Comparison of ENCODE assay signal across 23 mouse cellular contexts in the genomic region with DNA sequence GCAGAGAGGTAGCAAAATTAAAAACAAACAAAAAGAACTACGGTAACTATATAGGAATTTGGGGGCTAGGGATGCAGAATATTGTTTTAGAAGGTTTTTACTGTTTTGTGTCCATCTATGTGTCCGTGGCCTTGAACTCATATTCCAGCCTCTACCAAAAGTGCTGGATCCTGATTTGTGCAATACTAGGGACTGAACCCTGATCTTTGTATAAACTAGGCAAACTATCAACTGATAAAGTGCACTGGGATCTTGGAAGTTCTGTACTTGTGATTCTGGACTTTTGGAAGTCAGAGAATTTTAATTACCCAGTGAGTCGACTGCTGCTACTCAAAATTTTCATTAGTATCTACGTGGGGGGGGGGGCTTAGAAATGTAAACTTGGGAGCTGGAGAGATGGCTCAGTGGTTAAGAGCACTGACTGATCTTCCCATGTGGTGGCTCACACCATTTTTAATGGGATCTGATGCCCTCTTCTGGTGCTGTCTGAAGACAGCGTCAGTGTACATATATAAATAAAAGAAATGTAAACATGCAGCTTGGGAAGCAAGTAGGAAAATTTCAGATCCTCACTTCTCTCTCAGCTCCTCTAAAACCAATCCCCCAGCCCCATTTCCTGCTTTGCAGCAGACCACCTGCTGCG. TPM values are rescaled to one million over a fixed set of nuclear protein-coding genes. Genes with fewer than 3 reads are reported as not detected.
A peak's percentile ranks its signal among the peaks of the same experiment; 100 is the strongest.
DNase-seq lines count a peak whose midpoint lies in the region; ATAC-seq and TF ChIP-seq lines count a peak whose summit lies in the region.
"Had no signal": no experiment of that assay in that cellular context is flagged by ENCODE, and none has a peak within 500 bp of the region (broad histone marks: within the 10 kb centered on the region; RNA-seq: fewer than 3 reads in every experiment).

No protein-coding gene starts in this region.

- H3K4me3 ChIP-seq in heart, embryonic 10.5 days = peak overlapping the region; percentile 23; the same call in 1 of the 2 replicates
- no peak overlapping the region for H3K4me3 ChIP-seq in liver, postnatal 0 days (ENCODE audit: low read depth, low read length)
- no peak overlapping the region for H3K4me3 ChIP-seq in liver, embryonic 11.5 days (ENCODE audit: low read depth, low read length)
- no peak overlapping the region for H3K4me3 ChIP-seq in embryonic facial prominence, embryonic 10.5 days
- H3K4me3 ChIP-seq in midbrain, postnatal 0 days (ENCODE audit: low read depth, low read length) = no peak overlapping the region
- H3K4me3 ChIP-seq in limb, embryonic 10.5 days = no peak overlapping the region
- H3K4me3 ChIP-seq: forebrain, embryonic 15.5 days; hindbrain, embryonic 15.5 days; liver, embryonic 12.5 days had no signal

- TF ChIP-seq CTCF in liver, postnatal 0 days (IDR thresholded peaks at IDR 0.05; ENCODE audit: low read depth) = peak; percentile 34
- peak; percentile 27; the same call in 1 of the 2 replicates for TF ChIP-seq CTCF in midbrain, postnatal 0 days (IDR thresholded peaks at IDR 0.05)

- peaks cover 19% of the 10 kb centered on the region for H3K4me1 ChIP-seq in heart, embryonic 10.5 days
- peaks cover 18% of the 10 kb centered on the region for H3K4me1 ChIP-seq in liver, postnatal 0 days (ENCODE audit: insufficient read depth)
- H3K4me1 ChIP-seq in liver, embryonic 11.5 days (replicated peaks; ENCODE audit: control insufficient read depth, insufficient read depth, low read length) = peaks cover 10% of the 10 kb centered on the region; the same call in 1 of the 2 replicates
- H3K4me1 ChIP-seq in embryonic facial prominence, embryonic 10.5 days = peaks cover 15% of the 10 kb centered on the region
- no peaks in the 10 kb centered on the region for H3K4me1 ChIP-seq in midbrain, postnatal 0 days (ENCODE audit: insufficient read depth, low read length)
- H3K4me1 ChIP-seq in limb, embryonic 10.5 days = peaks cover 16% of the 10 kb centered on the region
- H3K4me1 ChIP-seq: forebrain, embryonic 15.5 days; hindbrain, embryonic 15.5 days had no signal

- no peak overlapping the region for H3K4me2 ChIP-seq in liver, postnatal 0 days (ENCODE audit: low read depth, low read length)
- H3K4me2 ChIP-seq in liver, embryonic 11.5 days = no peak overlapping the region
- H3K4me2 ChIP-seq in midbrain, postnatal 0 days (ENCODE audit: low read depth, low read length, poor library complexity, severe bottlenecking) = no peak overlapping the region
- H3K4me2 ChIP-seq: forebrain, embryonic 15.5 days; hindbrain, embryonic 15.5 days; liver, embryonic 12.5 days had no signal

- 32% methylated on average over 6 of the region's 6 CpGs for WGBS in heart, embryonic 10.5 days
- 48% methylated on average over 6 of the region's 6 CpGs for whole genome bisulfite sequencing in liver, postnatal 0 days (ENCODE audit: insufficient replicate concordance)
- 42% methylated on average over 6 of the region's 6 CpGs for WGBS in liver, embryonic 11.5 days
- 45% methylated on average over 6 of the region's 6 CpGs for WGBS in embryonic facial prominence, embryonic 10.5 days
- WGBS in midbrain, postnatal 0 days = 51% methylated on average over 6 of the region's 6 CpGs
- WGBS in limb, embryonic 10.5 days = 35% methylated on average over 6 of the region's 6 CpGs

- DNase-seq in heart, embryonic 10.5 days (ENCODE audit: low spot score) = no peak
- no peak for DNase-seq in heart, adult 8-10 months (ENCODE audit: low spot score)
- DNase-seq in liver, postnatal 0 days = no peak
- DNase-seq in liver, embryonic 11.5 days (ENCODE audit: low spot score) = no peak
- DNase-seq in embryonic facial prominence, embryonic 10.5 days (ENCODE audit: low spot score) = no peak
- no peak for DNase-seq in midbrain, postnatal 0 days (ENCODE audit: low spot score)
- no peak for DNase-seq in limb, embryonic 10.5 days (ENCODE audit: low spot score)
- DNase-seq: adrenal gland, postnatal 14 days; cerebellum, adult 11-12 months; cerebellum, postnatal 25 days; heart, postnatal 10 days; kidney, adult 2 months; kidney, postnatal 4 days; thymus, adult 2 months had no signal

- TF ChIP-seq EP300 in liver, postnatal 0 days (IDR thresholded peaks at IDR 0.05; ENCODE audit: low read depth) = no peak

- no peak overlapping the region for H3K9ac ChIP-seq in liver, postnatal 0 days (replicated peaks)
- no peak overlapping the region for H3K9ac ChIP-seq in liver, embryonic 11.5 days (ENCODE audit: low read depth, low read length)
- no peak overlapping the region for H3K9ac ChIP-seq in midbrain, postnatal 0 days (replicated peaks; ENCODE audit: low read length, poor library complexity, severe bottlenecking)
- H3K9ac ChIP-seq: forebrain, embryonic 15.5 days; hindbrain, embryonic 15.5 days; liver, embryonic 12.5 days had no signal

- H3K27ac ChIP-seq in heart, embryonic 10.5 days = peak overlapping the region; percentile 74
- no peak overlapping the region for H3K27ac ChIP-seq in liver, postnatal 0 days (ENCODE audit: low read depth)
- H3K27ac ChIP-seq in liver, embryonic 11.5 days (ENCODE audit: low read depth, low read length) = no peak overlapping the region
- H3K27ac ChIP-seq in embryonic facial prominence, embryonic 10.5 days (replicated peaks) = 0 out of 2 replicates have a peak overlapping the region, but pooled peaks have one; percentile 30
- H3K27ac ChIP-seq in midbrain, postnatal 0 days (ENCODE audit: low read depth, low read length) = no peak overlapping the region
- no peak overlapping the region for H3K27ac ChIP-seq in limb, embryonic 10.5 days
- H3K27ac ChIP-seq: forebrain, embryonic 15.5 days; hindbrain, embryonic 15.5 days; liver, embryonic 12.5 days; macrophage had no signal

- ATAC-seq in liver, postnatal 0 days = no peak
- no peak for ATAC-seq in liver, embryonic 11.5 days (replicated peaks; ENCODE audit: low FRiP score)
- ATAC-seq in midbrain, postnatal 0 days (ENCODE audit: low FRiP score) = no peak
- ATAC-seq in monocyte, adult 5-6 weeks (replicated peaks; ENCODE audit: insufficient number of reproducible peaks, low FRiP score, low TSS enrichment, poor library complexity, severe bottlenecking) = no peak

- peaks cover 40% of the 10 kb centered on the region for H3K36me3 ChIP-seq in heart, embryonic 10.5 days
- H3K36me3 ChIP-seq in liver, postnatal 0 days (replicated peaks; ENCODE audit: insufficient read depth, low read length) = 0 out of 2 replicates have a peak, but pooled peaks cover 2% of the 10 kb centered on the region
- H3K36me3 ChIP-seq in liver, embryonic 11.5 days (ENCODE audit: control insufficient read depth, insufficient read depth, low read length) = peaks cover 2% of the 10 kb centered on the region; the same call in 1 of the 2 replicates
- H3K36me3 ChIP-seq in embryonic facial prominence, embryonic 10.5 days (replicated peaks) = peaks cover 55% of the 10 kb centered on the region
- H3K36me3 ChIP-seq in midbrain, postnatal 0 days (ENCODE audit: insufficient read depth, low read length) = peaks cover 4% of the 10 kb centered on the region; the same call in 1 of the 2 replicates
- peaks cover 54% of the 10 kb centered on the region for H3K36me3 ChIP-seq in limb, embryonic 10.5 days

- no peaks in the 10 kb centered on the region for H3K27me3 ChIP-seq in heart, embryonic 10.5 days (ENCODE audit: insufficient read depth, poor library complexity, severe bottlenecking)
- H3K27me3 ChIP-seq in liver, postnatal 0 days (ENCODE audit: insufficient read depth, low read length) = no peaks in the 10 kb centered on the region
- no peaks in the 10 kb centered on the region for H3K27me3 ChIP-seq in liver, embryonic 11.5 days (replicated peaks; ENCODE audit: control insufficient read depth, insufficient read depth, low read length)
- no peaks in the 10 kb centered on the region for H3K27me3 ChIP-seq in embryonic facial prominence, embryonic 10.5 days (replicated peaks; ENCODE audit: low read depth, poor library complexity, severe bottlenecking)
- no peaks in the 10 kb centered on the region for H3K27me3 ChIP-seq in midbrain, postnatal 0 days (ENCODE audit: insufficient read depth, low read length)
- H3K27me3 ChIP-seq in limb, embryonic 10.5 days (ENCODE audit: low read depth, poor library complexity, severe bottlenecking) = no peaks in the 10 kb centered on the region
- H3K27me3 ChIP-seq: forebrain, embryonic 15.5 days; hindbrain, embryonic 15.5 days; liver, embryonic 12.5 days had no signal

- H3K9me3 ChIP-seq in heart, embryonic 10.5 days = no peaks in the 10 kb centered on the region
- no peaks in the 10 kb centered on the region for H3K9me3 ChIP-seq in liver, postnatal 0 days (ENCODE audit: low read length)
- no peaks in the 10 kb centered on the region for H3K9me3 ChIP-seq in liver, embryonic 11.5 days (ENCODE audit: control insufficient read depth, low read length)
- no peaks in the 10 kb centered on the region for H3K9me3 ChIP-seq in embryonic facial prominence, embryonic 10.5 days
- H3K9me3 ChIP-seq in midbrain, postnatal 0 days (ENCODE audit: low read length) = no peaks in the 10 kb centered on the region
- no peaks in the 10 kb centered on the region for H3K9me3 ChIP-seq in limb, embryonic 10.5 days (replicated peaks)
- H3K9me3 ChIP-seq: forebrain, embryonic 15.5 days; hindbrain, embryonic 15.5 days; liver, embryonic 12.5 days had no signal

RNA-seq across cellular contexts. Expression of gene Etfbkmt, which starts 13.9 kb away (rescaled TPM):
- polyA plus RNA-seq in heart, embryonic 10.5 days (2016; fragmentation: Nextera tagmentation; extraction: Ambion mirVana) = 14.0 and 19.9 TPM in 2 replicates
- total RNA-seq in heart, adult 8-10 months (2022) = 10 to 100 TPM; 22.4 to 38.4 (median 26.6) TPM
- polyA plus RNA-seq in liver, postnatal 0 days (2015; fragmentation: Nextera tagmentation; extraction: Ambion mirVana) = 9.7 and 9.8 TPM in 2 replicates
- 14.2 and 14.9 TPM in 2 replicates for polyA plus RNA-seq in liver, embryonic 11.5 days (2014; fragmentation: Nextera tagmentation; extraction: Ambion mirVana)
- polyA plus RNA-seq in embryonic facial prominence, embryonic 10.5 days (2016; fragmentation: Nextera tagmentation; extraction: Ambion mirVana) = 13.9 and 16.1 TPM in 2 replicates
- total RNA-seq in midbrain, postnatal 0 days (2014; rRNA removed) = 4.8 and 5.3 TPM in 2 replicates
- polyA plus RNA-seq in midbrain, postnatal 0 days (2015; fragmentation: Nextera tagmentation; extraction: Ambion mirVana) = 5.7 and 6.8 TPM in 2 replicates
- polyA plus RNA-seq in limb, embryonic 10.5 days (2016; fragmentation: Nextera tagmentation; extraction: Ambion mirVana) = 14.4 and 15.8 TPM in 2 replicates
- 10.0 to 19.5 TPM (median 13.3 TPM) in 3 replicates for total RNA-seq in monocyte, adult 5-6 weeks (2017)

RNA-seq across cellular contexts. Expression of gene Gm10203, which starts 23.6 kb away (rescaled TPM):
- polyA plus RNA-seq in heart, embryonic 10.5 days (2016; fragmentation: Nextera tagmentation; extraction: Ambion mirVana) = not detected in 2 replicates
- not detected for total RNA-seq in heart, adult 8-10 months (2022)
- not detected in 2 replicates for polyA plus RNA-seq in liver, postnatal 0 days (2015; fragmentation: Nextera tagmentation; extraction: Ambion mirVana)
- not detected in 2 replicates for polyA plus RNA-seq in liver, embryonic 11.5 days (2014; fragmentation: Nextera tagmentation; extraction: Ambion mirVana)
- not detected in 2 replicates for polyA plus RNA-seq in embryonic facial prominence, embryonic 10.5 days (2016; fragmentation: Nextera tagmentation; extraction: Ambion mirVana)
- total RNA-seq in midbrain, postnatal 0 days (2014; rRNA removed) = not detected in 2 replicates
- not detected in 2 replicates for polyA plus RNA-seq in midbrain, postnatal 0 days (2015; fragmentation: Nextera tagmentation; extraction: Ambion mirVana)
- not detected in 2 replicates for polyA plus RNA-seq in limb, embryonic 10.5 days (2016; fragmentation: Nextera tagmentation; extraction: Ambion mirVana)
- total RNA-seq in monocyte, adult 5-6 weeks (2017) = not detected in 3 replicates
- total RNA-seq: adrenal gland, postnatal 14 days; gastrocnemius, adult 18-20 months; heart, postnatal 10 days; layer of hippocampus, postnatal 14 days; left cerebral cortex, postnatal 25 days had no signal
- polyA plus RNA-seq: forebrain, embryonic 15.5 days; hindbrain, embryonic 15.5 days; kidney, adult 2 months; liver, embryonic 12.5 days; macrophage; neural tube, embryonic 14.5 days; thymus, adult 2 months had no signal

RNA-seq across cellular contexts. Expression of gene Amn1, which starts 34.9 kb away (rescaled TPM):
- 23.5 and 33.1 TPM in 2 replicates for polyA plus RNA-seq in heart, embryonic 10.5 days (2016; fragmentation: Nextera tagmentation; extraction: Ambion mirVana)
- 10 to 100 TPM; 16.9 to 17.8 (median 17.6) TPM for total RNA-seq in heart, adult 8-10 months (2022)
- polyA plus RNA-seq in liver, postnatal 0 days (2015; fragmentation: Nextera tagmentation; extraction: Ambion mirVana) = 7.1 and 9.1 TPM in 2 replicates
- polyA plus RNA-seq in liver, embryonic 11.5 days (2014; fragmentation: Nextera tagmentation; extraction: Ambion mirVana) = 12.8 and 14.4 TPM in 2 replicates
- 40.2 and 45.1 TPM in 2 replicates for polyA plus RNA-seq in embryonic facial prominence, embryonic 10.5 days (2016; fragmentation: Nextera tagmentation; extraction: Ambion mirVana)
- 50.3 and 83.9 TPM in 2 replicates for total RNA-seq in midbrain, postnatal 0 days (2014; rRNA removed)
- polyA plus RNA-seq in midbrain, postnatal 0 days (2015; fragmentation: Nextera tagmentation; extraction: Ambion mirVana) = 88.2 and 98.6 TPM in 2 replicates
- 39.5 and 44.0 TPM in 2 replicates for polyA plus RNA-seq in limb, embryonic 10.5 days (2016; fragmentation: Nextera tagmentation; extraction: Ambion mirVana)
- total RNA-seq in monocyte, adult 5-6 weeks (2017) = 21.7 to 34.0 TPM (median 25.1 TPM) in 3 replicates

RNA-seq across cellular contexts. Expression of gene Dennd5b, which starts 52.1 kb away (rescaled TPM):
- 7.3 and 10.2 TPM in 2 replicates for polyA plus RNA-seq in heart, embryonic 10.5 days (2016; fragmentation: Nextera tagmentation; extraction: Ambion mirVana)
- 10 to 100 TPM; 14.9 to 20.7 (median 17.2) TPM for total RNA-seq in heart, adult 8-10 months (2022)
- polyA plus RNA-seq in liver, postnatal 0 days (2015; fragmentation: Nextera tagmentation; extraction: Ambion mirVana) = 7.4 and 7.9 TPM in 2 replicates
- polyA plus RNA-seq in liver, embryonic 11.5 days (2014; fragmentation: Nextera tagmentation; extraction: Ambion mirVana) = 11.0 and 11.3 TPM in 2 replicates
- polyA plus RNA-seq in embryonic facial prominence, embryonic 10.5 days (2016; fragmentation: Nextera tagmentation; extraction: Ambion mirVana) = 10.8 and 11.0 TPM in 2 replicates
- 47.1 and 51.0 TPM in 2 replicates for total RNA-seq in midbrain, postnatal 0 days (2014; rRNA removed)
- polyA plus RNA-seq in midbrain, postnatal 0 days (2015; fragmentation: Nextera tagmentation; extraction: Ambion mirVana) = 8.5 and 11.0 TPM in 2 replicates
- polyA plus RNA-seq in limb, embryonic 10.5 days (2016; fragmentation: Nextera tagmentation; extraction: Ambion mirVana) = 7.6 and 8.7 TPM in 2 replicates
- total RNA-seq in monocyte, adult 5-6 weeks (2017) = 4.7 to 7.3 TPM (median 4.8 TPM) in 3 replicates

Comparison
In these comparisons a context has a peak if more than half of its experiments do, and no peak if none do; other contexts are left out.
1. H3K27ac ChIP-seq: peak in heart, embryonic 10.5 days (single experiment) and embryonic facial prominence, embryonic 10.5 days (single experiment); none in liver, postnatal 0 days (single experiment), liver, embryonic 11.5 days (single experiment), midbrain, postnatal 0 days (single experiment) and limb, embryonic 10.5 days (single experiment).